Mouse (Mus musculus) embryonic facial prominence, embryonic 12.5 days (tissue): ENCODE measurements around the gene Fam126b. TPM values are rescaled to one million over a fixed set of nuclear protein-coding genes. Genes with fewer than 3 reads are reported as not detected.

Experiments
- ATAC-seq: fragments of 200-750 bp; cut with Nextera tagmentation; 2 replicates; pipeline ENCODE4 v1.8.0; 2017; ENCODE audit not compliant: insufficient number of reproducible peaks, insufficient read depth, low FRiP score, low TSS enrichment
- H3K27ac ChIP-seq: fragments of 300-500 bp; sonication (generic); 2 replicates; pipeline ENCODE4 v1.5.1; 2016; ENCODE audit warnings: mild to moderate bottlenecking
- H3K27me3 ChIP-seq: fragments of 300-500 bp; sonication (generic); 2 replicates; pipeline ENCODE4 v1.6.1; 2016; ENCODE audit warnings: mild to moderate bottlenecking, moderate library complexity
- H3K36me3 ChIP-seq: fragments of 300-500 bp; sonication (generic); 2 replicates; pipeline ENCODE4 v1.6.1; 2016; ENCODE audit warnings: mild to moderate bottlenecking
- H3K4me1 ChIP-seq: fragments of 300-500 bp; sonication (generic); 2 replicates; pipeline ENCODE4 v1.6.1; 2016
- H3K4me2 ChIP-seq: fragments of 300-500 bp; sonication (generic); replicated peaks from 2 replicates; pipeline ENCODE4 v1.6.1; 2016; ENCODE audit warnings: mild to moderate bottlenecking, moderate library complexity
- H3K4me3 ChIP-seq: fragments of 300-500 bp; sonication (generic); 2 replicates; pipeline ENCODE4 v1.5.1; 2016; ENCODE audit warnings: mild to moderate bottlenecking
- H3K9ac ChIP-seq: fragments of 300-500 bp; sonication (generic); 2 replicates; pipeline ENCODE4 v1.6.1; 2016; ENCODE audit warnings: mild to moderate bottlenecking, moderate library complexity
- H3K9me3 ChIP-seq: fragments of 300-500 bp; sonication (generic); 2 replicates; pipeline ENCODE4 v1.6.1; 2016; ENCODE audit warnings: mild to moderate bottlenecking, moderate library complexity
- WGBS: fragments of 180-500 bp; shearing (Covaris S2); methylation state at CpG from one replicate; pipeline ENCODE4 v1.1.7; 2016; 5-methylcytosine and 5-hydroxymethylcytosine counted together
- polyA plus RNA-seq: library from polyadenylated mRNA; unstranded; fragments of >200 nt; fragmentation: Nextera tagmentation; extraction: Ambion mirVana; gene quantifications from 2 replicates; pipeline ENCODE4 v1.2.1, GENCODE M21; 2016

The Fam126b gene
- polyA plus RNA-seq, 1 experiment from 2014 or later, result 8.1 TPM

- 95% methylated on average over 4 of the region's 4 CpGs for WGBS
- H3K9ac ChIP-seq, result no peak overlapping the region
- H3K4me1 ChIP-seq, result no peaks in the 10 kb centered on the region
- ATAC-seq, result no peak
- peaks cover 70% of the 10 kb centered on the region for H3K36me3 ChIP-seq
- H3K27ac ChIP-seq, result no peak overlapping the region
- H3K9me3 ChIP-seq, result no peaks in the 10 kb centered on the region
- no peak overlapping the region for H3K4me2 ChIP-seq
- H3K27me3 ChIP-seq, result no peaks in the 10 kb centered on the region
- no peak overlapping the region for H3K4me3 ChIP-seq
Observed at GRCm38 (mm10) chr1:58482647-58483046, 103.5 kb downstream of the Fam126b start.

DNA sequence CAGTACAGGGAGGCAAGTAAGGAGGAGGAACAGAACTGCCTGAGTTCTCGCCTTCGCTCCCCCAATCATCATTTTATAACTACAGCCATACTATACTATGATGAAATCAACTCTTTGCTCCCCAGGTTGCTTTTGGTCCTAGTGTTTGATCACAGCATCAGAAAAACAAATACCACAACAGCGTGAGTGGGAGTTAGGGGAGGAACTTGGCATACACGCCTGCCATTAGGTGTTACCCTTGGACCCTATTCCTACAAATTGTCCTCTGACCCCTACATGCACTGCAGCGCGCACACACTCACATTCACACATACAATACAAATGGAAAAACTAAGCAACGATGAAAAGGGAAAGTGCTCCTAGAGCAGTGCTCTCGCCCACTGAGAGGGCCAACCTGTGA lies 110.5 kb downstream of the Fam126b start:
- Histone ChIP-seq H3K9me3 (no peaks in the 10 kb centered on the region), H3K9ac (no peak overlapping the region), H3K4me3 (no peak overlapping the region), H3K27me3 (no peaks in the 10 kb centered on the region), H3K4me2 (no peak overlapping the region), H3K4me1 (no peaks in the 10 kb centered on the region), H3K27ac (no peak overlapping the region), H3K36me3 (peaks cover 75% of the 10 kb centered on the region)
- WGBS, result 95% methylated on average over 8 of the region's 8 CpGs
- ATAC-seq, result no peak

Other genes with a start within 250 kb of the Fam126b start
- 374 and 417 TPM in 2 replicates for gene Bzw1, start 193.4 kb downstream of the Fam126b start, polyA plus RNA-seq
- gene Clk1, start 162.3 kb downstream of the Fam126b start, polyA plus RNA-seq, result 222 and 233 TPM in 2 replicates
- gene Nif3l1, start 141.2 kb downstream of the Fam126b start, polyA plus RNA-seq, result 56.0 and 56.8 TPM in 2 replicates
- gene Ppil3, start 140.8 kb downstream of the Fam126b start, polyA plus RNA-seq, result 53.4 and 59.4 TPM in 2 replicates
- 39.8 and 40.4 TPM in 2 replicates for gene Orc2, start 81.2 kb downstream of the Fam126b start, polyA plus RNA-seq
- gene Ndufb3, start 61 bp upstream of the Fam126b start, polyA plus RNA-seq, result 151 and 153 TPM in 2 replicates
- not detected in 2 replicates for gene Als2cr12, start 109.7 kb upstream of the Fam126b start, polyA plus RNA-seq
- 34.9 and 36.3 TPM in 2 replicates for gene Cflar, start 125.2 kb upstream of the Fam126b start, polyA plus RNA-seq
- 23.7 and 28.9 TPM in 2 replicates for gene Casp8, start 209.1 kb upstream of the Fam126b start, polyA plus RNA-seq